Mouse (Mus musculus): ENCODE measurements around the gene Alox5. TPM values are rescaled to one million over a fixed set of nuclear protein-coding genes. Genes with fewer than 3 reads are reported as not detected.

Alox5 gene
- total RNA-seq, 2 experiments from 2014 or later: 3.6 to 4.1 TPM

DNA sequence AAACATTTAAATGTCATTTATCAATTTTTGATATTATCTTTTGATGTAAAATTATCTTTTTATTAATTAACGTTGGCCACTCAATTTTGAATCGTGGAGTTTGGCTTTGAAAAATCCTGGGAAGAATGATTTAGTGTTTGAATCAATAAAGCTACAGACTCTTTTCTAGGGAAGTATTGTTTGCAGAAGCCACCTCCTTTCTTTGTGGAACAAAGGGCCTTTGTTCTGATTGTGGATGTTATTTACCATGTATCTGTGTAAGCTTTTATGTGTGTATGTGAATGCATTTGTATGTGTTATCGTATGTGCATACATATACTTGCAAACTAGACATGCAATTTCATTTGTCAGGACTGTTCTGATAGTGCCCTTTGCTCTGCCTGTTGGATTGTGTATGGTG is 74.5 kb downstream of the Alox5 start:
- no peak for DNase-seq (ENCODE audit: low spot score in 2 of 2)

DNA sequence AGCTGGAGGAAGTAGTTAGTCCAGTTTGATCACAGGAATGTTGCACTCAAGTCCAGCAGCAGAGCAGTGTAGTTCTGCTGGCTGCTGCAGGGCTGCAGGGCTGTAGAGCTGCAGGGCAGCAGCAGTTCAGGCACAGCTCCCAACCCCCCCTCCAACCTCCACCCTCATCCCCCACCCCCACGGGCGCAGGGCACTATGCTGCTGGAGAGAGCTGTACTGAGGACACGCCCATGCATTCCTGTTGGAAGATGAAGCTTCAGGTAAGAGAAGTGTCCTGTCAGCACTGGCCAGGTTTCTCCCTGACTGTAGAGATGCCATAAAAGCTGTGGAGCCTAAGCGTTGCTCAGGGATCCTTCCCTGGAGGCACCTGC is 74.9 kb downstream of the Alox5 start:
- DNase-seq (ENCODE audit: low spot score in 2 of 2): no peak

DNA sequence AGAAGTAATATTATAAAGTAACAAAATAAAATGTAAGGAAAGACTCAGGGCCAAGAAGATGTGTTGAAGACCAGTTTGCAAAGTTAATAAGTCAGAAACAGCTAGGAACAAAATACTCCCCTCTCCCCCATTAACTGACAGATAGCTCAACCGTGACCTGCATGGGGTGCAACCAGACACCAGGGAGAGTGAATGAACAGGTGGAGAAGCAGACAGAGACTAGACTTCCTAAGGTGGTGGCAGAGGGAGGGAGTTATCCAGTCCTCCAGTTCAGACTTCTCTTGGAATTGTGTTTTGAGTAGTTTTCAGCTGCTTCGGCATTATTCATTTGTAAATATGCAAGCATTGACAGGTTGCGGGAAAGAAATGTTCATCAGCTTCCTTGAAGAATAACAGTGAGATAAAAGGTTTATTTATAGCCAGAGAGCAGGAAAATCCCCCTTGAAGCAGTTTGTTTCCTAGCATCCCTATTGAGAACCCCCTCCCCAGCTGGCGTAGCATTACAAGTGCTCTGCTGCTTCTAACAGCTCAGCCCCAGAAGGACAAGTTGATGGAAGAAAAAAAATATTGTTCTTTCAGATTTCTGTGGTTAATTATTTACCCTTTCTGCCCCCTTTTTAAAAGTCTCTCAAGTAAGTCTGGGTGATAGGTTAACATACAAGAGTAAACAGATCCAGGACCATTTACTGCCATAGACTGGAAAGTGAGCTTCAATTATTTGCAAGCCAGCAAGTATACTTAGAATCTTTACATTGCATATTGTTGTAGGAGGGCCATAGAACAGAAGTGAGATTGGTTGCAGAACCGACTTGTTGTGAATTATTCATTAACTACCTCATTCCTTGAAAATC is 75.6 kb downstream of the Alox5 start:
- no peak for DNase-seq (ENCODE audit: low spot score in 2 of 2)

DNA sequence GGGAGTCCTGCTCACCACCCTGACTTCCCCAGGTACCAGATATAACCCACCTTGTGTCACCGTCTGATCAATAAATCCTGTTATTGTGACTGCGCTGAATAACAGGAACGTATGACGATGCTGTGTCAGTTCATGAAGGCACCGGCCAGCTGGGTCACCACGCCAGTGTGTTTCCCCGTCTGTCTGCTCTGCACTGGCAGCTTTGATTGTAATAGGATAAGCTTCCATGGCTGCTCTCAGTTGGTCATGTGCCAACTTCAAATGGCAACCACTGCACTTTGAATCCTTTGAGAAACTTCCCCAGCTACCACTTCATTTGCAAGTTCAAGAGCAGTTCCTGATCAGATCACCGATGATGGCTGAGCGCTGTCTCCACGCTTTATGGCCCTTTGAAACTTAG is 77.4 kb downstream of the Alox5 start:
- DNase-seq (ENCODE audit: low spot score in 2 of 2): no peak

DNA sequence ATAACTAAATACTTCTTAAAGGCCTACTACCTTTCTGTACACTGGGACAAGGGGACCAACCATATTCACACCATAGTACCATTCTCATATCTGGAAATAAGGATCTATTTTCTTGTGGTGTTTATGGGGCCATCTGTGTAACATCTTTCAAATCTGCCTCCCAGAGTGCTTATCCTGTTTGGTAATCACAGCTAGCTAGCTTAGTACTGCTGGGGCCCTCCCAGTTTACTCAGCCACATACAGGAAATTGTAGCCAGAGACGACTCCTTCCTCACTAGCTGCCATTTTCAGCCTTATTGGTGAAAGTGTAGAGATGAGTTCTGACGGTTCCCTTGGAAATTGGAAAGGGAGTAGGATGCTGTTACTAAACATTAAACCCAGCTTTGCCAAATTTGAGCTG is 79.4 kb downstream of the Alox5 start:
- no peak for DNase-seq (ENCODE audit: low spot score in 2 of 2)

DNA sequence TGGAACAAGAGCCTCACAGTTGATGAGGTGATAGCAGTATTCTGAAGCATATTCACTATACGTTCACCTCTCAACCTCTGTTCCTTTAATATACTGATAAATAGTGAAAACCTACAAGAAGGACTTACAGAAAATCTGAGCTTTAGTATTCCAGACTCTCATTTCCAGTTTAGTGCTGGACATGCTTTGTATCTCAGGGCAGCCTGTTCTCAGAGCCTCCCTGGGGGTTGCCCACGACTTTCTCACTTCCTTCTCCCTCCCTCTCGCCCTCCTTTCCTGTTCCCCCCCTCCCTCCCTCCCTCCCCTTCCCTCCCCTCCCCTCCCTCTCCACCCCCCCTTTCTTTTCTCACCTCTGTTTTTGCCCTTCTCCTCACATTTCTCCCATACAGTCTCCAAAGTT is 80.8 kb downstream of the Alox5 start:
- no peak for DNase-seq (ENCODE audit: low spot score in 2 of 2)

DNA sequence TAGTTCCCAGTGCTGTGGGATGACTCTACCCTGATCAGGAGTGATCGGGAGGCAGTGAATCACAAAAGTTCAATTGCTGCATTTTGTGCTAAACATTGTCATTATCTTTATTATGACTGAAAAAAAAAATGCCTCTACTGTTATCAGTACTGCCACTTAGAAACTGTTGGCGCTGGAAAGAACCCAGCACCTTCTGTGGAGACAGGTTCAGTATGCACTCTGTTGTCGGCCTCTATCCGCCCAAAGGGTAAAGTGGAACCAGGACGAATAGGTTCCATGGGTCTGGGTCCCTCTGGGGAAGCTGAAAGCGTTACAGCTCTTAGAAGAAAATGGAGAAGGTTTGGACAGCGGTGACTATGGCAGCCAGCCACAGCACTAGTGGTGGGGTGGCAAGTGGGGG is 82.1 kb downstream of the Alox5 start:
- DNase-seq (ENCODE audit: low spot score in 2 of 2): no peak

DNA sequence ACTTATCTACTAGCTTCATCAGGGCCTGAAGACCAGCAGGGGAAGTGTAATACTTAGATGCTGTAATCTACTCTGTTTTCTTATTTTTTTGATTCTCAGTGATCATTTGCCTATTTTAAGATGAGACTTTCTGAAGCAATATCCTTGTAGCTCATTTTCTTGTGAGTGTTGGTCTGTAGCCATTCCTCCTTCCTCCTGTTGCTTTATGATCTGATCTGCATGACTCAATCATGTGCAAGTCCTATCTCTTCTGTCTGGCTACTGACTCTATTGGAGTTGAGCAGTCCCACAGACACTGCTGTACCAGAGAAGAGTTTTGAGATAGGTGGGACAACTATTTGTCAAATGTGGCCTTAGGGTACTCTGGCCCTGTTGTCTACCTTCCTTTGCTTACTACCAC is 86.4 kb downstream of the Alox5 start:
- DNase-seq (ENCODE audit: low spot score in 2 of 2): no peak

DNA sequence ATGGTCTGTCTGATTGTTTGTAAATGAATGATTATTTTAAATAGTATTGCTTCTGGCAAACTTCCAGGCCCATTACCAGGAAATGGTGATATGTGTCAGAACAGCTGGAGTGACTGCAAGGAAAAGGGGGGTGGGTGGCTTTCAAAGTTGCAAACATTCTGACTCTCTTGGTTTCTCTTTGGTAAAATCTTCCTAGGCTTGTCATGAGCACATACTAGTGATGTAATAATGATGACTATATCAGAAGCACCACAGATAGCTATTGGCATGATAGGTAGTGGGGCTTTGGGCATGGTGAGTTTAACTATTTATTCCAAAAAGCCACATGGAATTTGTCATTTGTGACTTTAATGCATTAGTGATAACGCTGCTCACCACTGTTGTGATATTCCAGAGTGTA is 86.8 kb downstream of the Alox5 start:
- no peak for DNase-seq (ENCODE audit: low spot score in 2 of 2)

DNA sequence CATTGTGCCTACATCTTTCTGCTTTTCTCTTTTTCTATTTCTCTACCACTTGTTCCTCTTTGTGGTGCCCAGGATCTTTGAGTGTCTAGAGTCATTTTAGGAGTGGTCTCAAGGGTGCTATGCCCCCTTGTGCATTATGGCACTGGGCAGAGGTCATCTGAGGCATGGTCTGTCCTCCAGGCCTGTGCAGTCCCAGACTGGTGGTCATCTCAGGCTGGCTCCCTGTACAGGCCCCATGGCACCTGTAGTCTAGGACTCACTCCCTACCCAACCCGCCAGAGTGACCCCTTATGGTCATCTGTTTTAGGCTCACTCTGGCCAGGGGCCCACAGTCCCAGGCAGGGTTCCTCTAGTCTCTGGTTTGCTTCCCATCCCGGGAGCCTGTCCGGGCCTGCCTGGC is 89.5 kb downstream of the Alox5 start:
- DNase-seq (ENCODE audit: low spot score in 2 of 2): no peak

DNA sequence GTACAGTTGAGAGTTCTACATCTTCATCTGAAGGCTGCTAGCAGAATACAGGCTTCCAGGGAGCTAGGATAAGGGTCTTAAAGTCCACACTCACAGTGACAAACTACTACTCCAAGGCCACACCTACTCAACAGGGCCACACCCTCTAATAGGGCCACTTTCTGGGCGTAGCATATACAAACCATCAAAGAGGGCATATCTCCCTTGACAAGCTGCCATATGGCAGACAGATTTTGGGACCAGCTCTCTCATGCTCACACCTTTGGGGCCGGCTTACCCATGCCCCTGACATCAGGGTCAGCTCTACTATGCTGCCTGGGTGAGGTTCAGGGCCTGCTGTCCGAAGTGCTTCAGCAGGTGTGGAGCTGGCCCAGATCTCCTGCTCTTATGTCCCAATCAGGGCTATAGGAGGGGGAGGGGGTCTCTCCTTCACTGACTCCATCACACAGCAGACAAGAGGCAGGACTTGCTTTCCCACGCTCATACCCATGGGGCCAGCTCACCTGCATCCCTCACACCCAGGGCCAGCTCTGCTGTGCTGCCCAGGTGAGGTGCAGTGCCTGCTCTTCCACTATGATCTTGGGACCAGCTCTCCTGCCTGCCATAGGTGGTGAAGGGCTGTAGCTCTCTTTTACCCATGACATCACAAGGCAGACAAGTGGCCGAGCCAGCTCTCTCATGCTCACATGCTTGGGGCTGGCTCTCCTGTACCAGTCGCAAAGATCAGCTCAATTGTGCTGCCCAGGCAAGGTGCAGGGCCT is 90.6 kb downstream of the Alox5 start:
- DNase-seq (ENCODE audit: low spot score in 2 of 2): no peak

DNA sequence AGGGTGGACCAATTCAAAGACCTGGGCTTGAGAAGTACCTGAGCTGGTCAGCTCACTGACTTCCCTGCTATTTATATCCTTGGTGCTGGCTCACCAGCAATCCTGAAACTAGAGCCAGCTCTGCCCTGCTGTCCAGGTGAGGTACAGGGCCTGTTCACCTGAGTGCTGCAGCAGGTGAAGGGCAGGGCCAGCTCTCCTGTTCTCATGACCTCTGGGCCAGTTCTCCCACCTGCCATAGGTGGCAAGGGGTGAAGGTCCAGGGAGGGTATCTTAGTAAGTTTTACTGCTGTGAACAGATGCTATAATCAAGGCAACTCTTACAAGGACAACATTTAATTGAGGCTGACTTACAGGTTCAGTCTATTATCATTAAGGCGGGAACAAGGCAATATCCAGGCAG is 91.2 kb downstream of the Alox5 start:
- no peak for DNase-seq (ENCODE audit: low spot score in 2 of 2)

DNA sequence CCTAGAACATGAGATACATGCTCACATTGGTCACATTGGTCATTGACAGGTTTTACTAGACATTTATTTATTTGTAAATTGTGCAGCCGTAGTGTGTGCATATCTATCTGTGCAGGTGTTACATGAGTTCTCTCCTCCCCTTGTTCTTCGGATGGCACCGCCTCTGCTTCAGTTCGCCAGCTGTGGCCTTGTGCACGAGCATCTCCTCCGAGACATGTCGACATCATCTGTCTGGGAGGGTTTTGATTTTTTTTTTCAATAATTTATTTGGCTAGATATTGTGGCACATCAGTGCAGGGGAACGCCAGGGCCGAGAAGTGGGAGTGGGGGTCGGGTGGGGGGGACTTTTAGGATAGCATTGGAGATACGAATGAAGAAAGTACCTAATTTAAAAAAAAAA is 93.0 kb downstream of the Alox5 start:
- no peak for DNase-seq (ENCODE audit: low spot score in 2 of 2)

DNA sequence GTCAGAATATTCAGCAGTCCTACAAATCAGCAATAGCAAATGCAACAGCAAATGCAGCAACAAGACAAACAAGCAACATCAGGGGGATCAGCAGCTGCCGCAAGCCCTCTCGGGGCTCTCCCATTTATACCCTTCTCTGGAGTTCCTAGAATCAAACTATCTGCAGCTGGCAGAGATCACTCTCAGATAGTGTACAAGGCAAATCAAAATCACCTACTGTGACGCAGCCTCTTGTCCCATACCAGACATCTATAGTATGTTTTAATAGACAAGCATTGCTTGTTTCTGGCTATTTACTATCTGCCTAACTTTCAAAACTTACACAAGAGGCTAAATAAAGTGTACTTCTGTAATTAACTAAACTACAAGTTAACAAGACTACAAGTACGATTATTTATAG is 99.0 kb downstream of the Alox5 start:
- no peak for DNase-seq (ENCODE audit: low spot score in 2 of 2)

DNA sequence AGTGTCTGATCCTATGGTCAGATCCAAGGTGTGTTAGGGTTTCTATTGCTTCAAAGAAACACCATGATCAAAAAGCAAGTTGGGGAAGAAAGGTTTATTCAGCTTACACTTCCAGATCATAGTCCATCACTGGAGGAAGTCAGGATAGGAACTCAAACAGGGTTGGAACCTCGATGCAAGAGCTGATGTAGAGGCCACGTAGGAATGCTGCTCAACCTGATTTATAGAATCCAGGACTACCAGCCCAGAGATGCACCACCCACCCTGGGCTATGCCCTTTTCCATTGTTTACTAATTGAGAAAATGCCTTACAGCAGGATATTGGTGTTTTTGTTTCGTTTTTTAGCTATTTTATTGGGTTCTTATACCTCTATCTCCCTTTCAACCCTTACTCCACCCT is 99.5 kb downstream of the Alox5 start:
- no peak for DNase-seq (ENCODE audit: low spot score in 2 of 2)

Other genes starting within 250 kb of the Alox5 start
- 1 to 10 TPM; 3.9 to 4.7 TPM for gene Zfand4, start 197.0 kb downstream of the Alox5 start, total RNA-seq (2021)
- gene March8, start 123.2 kb downstream of the Alox5 start, total RNA-seq (2021): 10 to 100 TPM; 36.8 to 41.1 TPM
- not detected for gene Olfr211, start 27.9 kb upstream of the Alox5 start, total RNA-seq (2021)
- gene Olfr212, start 45.3 kb upstream of the Alox5 start, total RNA-seq (2021): not detected
- not detected for gene Olfr213, start 77.3 kb upstream of the Alox5 start, total RNA-seq (2021)
- 1 to 10 TPM; 2.7 to 3.4 TPM for gene Gm5580, start 90.0 kb upstream of the Alox5 start, total RNA-seq (2021)
- gene Olfr214, start 93.1 kb upstream of the Alox5 start, total RNA-seq (2021): not detected
- not detected for gene Olfr215, start 123.0 kb upstream of the Alox5 start, total RNA-seq (2021)
- 10 to 100 TPM; 29.6 to 30.9 TPM for gene Zfp422, start 167.8 kb upstream of the Alox5 start, total RNA-seq (2021)
- 10 to 100 TPM; 11.5 to 14.1 TPM for gene Depp1, start 189.4 kb upstream of the Alox5 start, total RNA-seq (2021)
- 10 to 100 TPM; 14.5 to 14.7 TPM for gene Rassf4, start 212.8 kb upstream of the Alox5 start, total RNA-seq (2021)